Mouse (Mus musculus) spleen, postnatal 14 days (tissue): Measurements from ENCODE around the gene Olfr1046.
"Not testable (repeated sequence)": the region's sequence is repeated elsewhere in the genome, so short reads cannot be mapped to it uniquely, and the experiment has no call there.

Source experiments
- DNase-seq, 2 experiments: peaks; one replicate each; pipeline ENCODE4 v3.0.0; 2021 to 2022; ENCODE audit warnings: low spot score in 2 of 2

The Olfr1046 gene

GRCm38 (mm10) chr2:86219214-86219613, at the start of gene Olfr1046:
Olfr1046 (minus strand) TSS chr2:86219314.
- DNase-seq, result no peak

GRCm38 (mm10) chr2:86258228-86258627, 39.1 kb upstream of the Olfr1046 start, which contains the start of gene Olfr1049:
Olfr1049 (minus strand) TSS chr2:86258328.
- DNase-seq, result not testable (repeated sequence)

GRCm38 (mm10) chr2:86240189-86240588, 21.1 kb upstream of the Olfr1046 start, which contains the start of gene Olfr1048:
Olfr1048 (minus strand) TSS chr2:86240289.
- DNase-seq, result no peak

- DNase-seq, result no peak
Observed at GRCm38 (mm10) chr2:86231301-86231700, 12.2 kb upstream of the Olfr1046 start, which contains the start of gene Olfr1047. Olfr1047 (minus strand) TSS chr2:86231401.

- DNase-seq, result no peak
Observed at GRCm38 (mm10) chr2:86202909-86203308, 16.2 kb downstream of the Olfr1046 start, which contains the start of gene Olfr1045. Olfr1045 (minus strand) TSS chr2:86203009.

DNA sequence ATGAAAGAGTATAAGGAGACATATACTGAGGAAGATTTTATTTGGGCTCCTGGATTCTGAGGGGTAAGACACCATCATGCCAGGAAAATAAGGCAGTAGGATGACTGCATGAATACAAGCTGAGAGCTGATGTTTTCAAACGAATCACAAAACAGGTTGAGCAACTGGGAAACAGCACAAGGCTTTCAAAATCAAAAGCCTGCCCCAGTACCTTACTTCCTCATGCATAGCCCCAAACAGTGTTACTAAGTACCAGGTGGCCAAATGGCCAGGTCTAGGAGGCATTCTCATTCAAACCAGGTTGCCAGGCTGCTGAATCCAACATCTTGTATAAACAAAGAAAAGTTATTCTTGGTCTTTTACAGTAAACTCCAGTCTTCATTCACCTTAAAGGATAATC, 23.3 kb downstream of the Olfr1046 start:
- DNase-seq, result no peak

- DNase-seq, result no peak
Observed at GRCm38 (mm10) chr2:86185583-86185982, 33.5 kb downstream of the Olfr1046 start, which contains the start of gene Olfr52. Olfr52 (minus strand) TSS chr2:86185683.

DNA sequence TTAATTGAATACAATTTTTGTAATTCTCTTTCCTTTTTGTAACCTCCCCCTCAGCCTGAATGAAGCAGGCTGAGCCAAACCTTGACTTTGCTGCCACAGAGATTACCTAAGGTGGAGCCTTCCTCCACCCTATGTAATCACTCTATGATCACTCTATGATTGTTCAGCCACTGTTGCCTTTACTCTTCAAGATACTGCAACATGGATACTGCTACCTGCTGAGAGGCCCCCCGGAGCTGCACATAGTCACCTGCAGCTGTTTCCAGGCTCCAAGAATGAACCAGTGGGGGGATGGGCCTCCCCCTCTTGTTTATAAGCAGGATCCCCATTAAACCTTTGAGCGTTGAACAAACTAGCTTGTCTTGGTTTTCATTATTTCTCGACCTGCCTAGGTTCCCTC, 39.2 kb downstream of the Olfr1046 start:
- DNase-seq, result no peak

GRCm38 (mm10) chr2:86177720-86178119, 41.4 kb downstream of the Olfr1046 start, which contains the start of gene Olfr1044:
Olfr1044 (minus strand) TSS chr2:86177820.
- DNase-seq, result no peak

DNA sequence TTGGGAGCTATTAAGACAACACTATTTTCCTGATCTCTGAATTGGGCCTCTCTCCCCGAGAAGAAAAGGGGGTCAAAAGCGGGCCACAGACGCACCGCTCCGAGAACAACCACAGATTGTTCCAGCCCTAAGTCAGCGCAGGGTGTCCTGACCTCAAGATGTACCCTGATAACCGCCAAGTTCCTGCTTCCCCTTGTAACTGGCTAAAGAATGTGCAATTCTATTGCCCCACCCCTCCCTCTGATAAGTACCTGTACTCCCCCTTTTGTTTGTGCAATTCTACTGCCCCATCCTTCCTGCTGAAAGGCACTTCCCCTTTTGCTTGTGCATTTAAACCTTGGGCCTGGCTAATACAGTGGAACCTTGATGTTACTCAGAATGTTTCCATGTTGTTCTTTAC, 43.7 kb downstream of the Olfr1046 start:
- DNase-seq, result not testable (repeated sequence)

- DNase-seq, result no peak
Observed at GRCm38 (mm10) chr2:86167422-86167821, 51.7 kb downstream of the Olfr1046 start, which contains the start of gene Olfr1043. Olfr1043 (minus strand) TSS chr2:86167522.
